Mouse (Mus musculus) spleen, postnatal 36 days (tissue): ENCODE measurements at regions not wholly inside any gene's neighbourhood (a gene's known extent, or its start where the extent isn't known, plus 50 kb on each side); places are given as distances from the start of the nearest gene placed in this dataset.

Experiments used
- DNase-seq, 2 experiments: peaks; one replicate each; pipeline ENCODE4 v3.0.0; 2022; ENCODE audit warnings: low spot score in 2 of 2, mixed read lengths in 1 of 2

DNA sequence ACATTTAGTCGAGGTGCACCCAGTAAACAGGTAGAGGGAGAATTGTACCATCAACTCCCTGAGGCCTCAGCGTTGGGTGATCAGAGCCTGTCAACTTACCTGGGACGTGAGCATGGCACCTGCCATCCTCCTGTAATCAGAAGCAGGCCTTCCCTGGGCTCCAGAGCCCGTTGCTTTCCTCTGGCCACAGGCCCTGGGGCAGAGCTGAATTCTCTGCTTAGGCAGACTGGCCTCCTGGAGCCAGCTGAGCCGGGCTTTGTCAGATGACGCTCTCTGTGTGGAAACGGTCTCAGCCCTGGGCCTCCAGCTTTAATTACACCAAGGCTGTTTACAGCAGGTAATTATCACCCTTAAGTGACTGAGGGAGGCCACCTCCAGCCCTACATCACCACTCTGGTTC lies 92.6 kb upstream of the Pmepa1 start:
- DNase-seq, result no peak

DNA sequence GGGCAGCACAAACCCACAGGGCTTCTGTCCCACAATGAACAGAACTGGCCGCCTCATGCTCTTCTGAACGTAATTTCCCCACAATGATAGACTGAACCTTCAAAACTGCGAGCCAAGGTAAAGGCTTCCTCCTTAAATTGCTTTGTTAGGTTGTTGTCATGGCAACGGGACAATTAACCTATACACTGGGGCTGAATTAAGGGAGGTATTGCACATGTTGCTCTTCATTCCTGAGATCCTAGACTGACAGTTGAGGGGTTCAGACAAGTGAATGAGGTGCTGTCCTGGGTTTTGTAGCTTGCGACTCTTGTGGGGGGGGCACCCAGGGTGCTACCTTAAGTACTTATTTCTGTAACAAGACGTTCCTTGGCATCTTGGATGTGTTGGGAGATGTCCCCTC lies 100.6 kb upstream of the Pmepa1 start:
- no peak for DNase-seq

GRCm38 (mm10) chr2:173377497-173378257 lies 101.3 kb upstream of the Pmepa1 start:
- DNase-seq, result peak in 1 of 2 experiments; percentile 19

DNA sequence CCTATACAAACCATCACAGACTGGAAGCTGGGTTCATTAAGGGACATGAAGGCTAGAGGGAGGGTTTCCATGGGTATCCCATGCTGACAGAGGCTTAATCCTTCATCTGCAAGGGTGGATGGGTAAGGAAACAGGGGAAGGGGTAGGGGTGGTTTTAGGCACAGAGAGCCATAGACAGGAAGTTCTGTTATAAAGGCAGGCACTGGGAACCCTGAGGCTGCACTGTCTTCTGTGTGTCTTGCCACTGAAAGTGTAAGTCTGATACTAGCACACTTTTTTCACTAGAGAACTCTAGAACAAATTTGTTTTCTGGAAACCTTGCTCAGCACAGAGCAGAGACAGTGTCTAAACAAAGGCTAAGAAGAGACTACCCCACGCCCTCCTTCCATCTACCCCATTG lies 103.4 kb upstream of the Pmepa1 start:
- DNase-seq, result no peak

DNA sequence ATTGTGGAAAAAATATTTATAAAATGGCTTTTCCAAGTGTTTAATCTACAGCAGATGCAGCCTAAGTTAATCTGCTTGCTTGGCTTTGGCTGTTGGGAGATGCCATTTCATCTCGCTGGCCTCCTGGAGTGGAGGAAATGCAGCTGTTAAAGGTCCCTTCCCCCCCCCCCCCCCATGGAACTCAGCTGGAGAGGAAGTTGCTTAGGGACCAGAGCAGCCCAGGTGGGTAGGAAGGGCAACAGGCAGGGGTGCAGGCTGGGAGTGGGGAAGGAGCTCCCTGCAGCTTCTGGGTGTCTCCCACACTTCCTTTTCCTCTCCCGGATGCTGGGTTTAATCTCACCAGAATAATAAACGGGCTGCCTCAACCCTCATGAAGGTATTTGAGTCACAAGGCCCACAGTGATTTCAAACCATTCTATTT lies 104.0 kb upstream of the Pmepa1 start:
- no peak for DNase-seq

DNA sequence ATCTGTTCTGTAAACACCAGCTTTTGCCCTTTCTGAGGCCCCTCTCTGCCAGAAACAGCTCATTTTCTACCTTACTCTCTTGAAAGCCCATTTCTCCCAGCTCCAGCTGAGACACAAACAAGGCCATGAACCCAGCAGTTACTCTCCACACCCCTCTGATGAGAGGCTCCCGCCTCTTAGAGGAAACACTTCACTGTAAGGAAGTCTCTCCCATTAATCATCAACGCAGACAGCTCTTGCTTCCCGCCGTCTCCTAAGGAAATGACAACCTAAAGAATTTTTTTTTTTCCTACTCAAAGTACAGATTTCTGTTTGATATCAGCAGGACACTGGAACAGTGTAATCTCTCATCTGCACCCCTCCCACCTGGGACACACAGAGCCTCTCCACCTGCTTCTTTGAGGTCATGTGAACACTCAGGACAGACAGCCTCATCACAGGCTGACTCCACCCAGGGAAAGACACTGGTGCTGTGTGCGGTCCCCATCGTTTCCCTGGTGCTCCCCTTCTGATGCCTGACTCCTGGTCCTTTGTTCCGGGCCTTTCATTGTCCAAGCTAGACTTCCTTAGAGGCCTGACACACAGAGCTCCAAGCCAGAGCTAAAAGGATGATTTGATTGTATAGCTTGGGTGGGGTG lies 106.0 kb upstream of the Pmepa1 start:
- DNase-seq, result no peak

GRCm38 (mm10) chr2:173384935-173385586 lies 108.7 kb upstream of the Pmepa1 start:
- no peak for DNase-seq

DNA sequence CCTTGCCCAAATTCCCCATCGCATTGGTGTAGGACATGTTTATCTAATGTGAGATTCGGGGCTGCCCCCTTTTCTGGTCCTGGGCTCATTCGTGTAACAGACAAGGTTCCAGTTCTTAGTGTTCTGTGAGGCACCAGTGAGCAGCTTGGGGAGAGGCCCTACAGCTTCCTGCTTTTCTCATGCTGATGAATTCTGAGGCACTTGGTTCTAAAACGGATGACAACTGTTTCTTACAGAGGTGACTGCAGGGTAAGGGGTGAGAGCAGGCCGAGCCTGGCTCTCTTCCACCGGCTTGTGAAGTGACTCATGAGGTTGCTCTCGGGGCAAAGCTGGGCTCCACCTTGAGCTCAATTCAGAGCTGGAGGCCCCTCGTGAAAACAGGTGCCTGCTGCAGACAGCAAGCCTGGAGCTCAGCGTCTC lies 109.4 kb upstream of the Pmepa1 start:
- peak; percentile 78 to 80 for DNase-seq

DNA sequence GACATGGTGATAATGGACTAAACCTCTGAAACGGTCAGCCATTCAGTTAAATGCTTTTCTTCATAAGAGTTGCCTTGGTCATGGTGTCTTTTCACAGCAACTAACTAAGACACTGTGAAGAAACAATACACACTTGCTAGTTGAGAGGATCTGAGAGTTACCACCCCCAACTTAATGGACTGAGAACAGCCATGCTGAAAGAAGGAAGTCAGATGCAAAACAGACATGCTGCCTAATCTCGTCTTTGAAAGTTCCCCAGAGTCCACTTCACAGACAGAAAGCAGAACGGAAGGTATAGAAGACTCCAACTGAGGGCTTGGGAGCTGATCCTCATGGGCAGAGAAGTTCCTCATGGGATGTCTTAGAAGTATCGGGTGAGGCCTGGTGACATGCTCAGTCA lies 111.8 kb upstream of the Pmepa1 start:
- peak; percentile 68 to 74 for DNase-seq

GRCm38 (mm10) chr2:173392557-173393323 lies 116.4 kb upstream of the Pmepa1 start:
- no peak for DNase-seq

DNA sequence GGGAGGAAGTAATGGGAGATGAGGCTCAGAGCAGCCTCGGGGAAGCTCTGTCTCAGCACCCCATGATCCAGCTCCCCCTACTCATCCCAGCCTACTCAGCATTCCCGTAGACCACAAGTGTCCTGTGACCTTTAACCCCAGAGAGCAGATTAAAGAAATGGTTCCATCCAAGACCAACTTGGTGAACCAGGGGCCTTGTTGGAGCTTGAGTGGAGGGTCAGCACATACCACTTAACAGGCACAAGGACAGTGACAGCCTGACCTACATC lies 116.9 kb upstream of the Pmepa1 start:
- DNase-seq, result no peak

GRCm38 (mm10) chr2:173395526-173395925 lies 119.2 kb upstream of the Pmepa1 start:
- no peak for DNase-seq

GRCm38 (mm10) chr2:173397846-173398331 lies 121.6 kb upstream of the Pmepa1 start:
- DNase-seq, result no peak

GRCm38 (mm10) chr2:173405629-173406028 lies 116.8 kb upstream of the 1700021F07Rik start:
- no peak for DNase-seq

- DNase-seq, result no peak
Observed at GRCm38 (mm10) chr2:173406344-173407094, 115.9 kb upstream of the 1700021F07Rik start.

DNA sequence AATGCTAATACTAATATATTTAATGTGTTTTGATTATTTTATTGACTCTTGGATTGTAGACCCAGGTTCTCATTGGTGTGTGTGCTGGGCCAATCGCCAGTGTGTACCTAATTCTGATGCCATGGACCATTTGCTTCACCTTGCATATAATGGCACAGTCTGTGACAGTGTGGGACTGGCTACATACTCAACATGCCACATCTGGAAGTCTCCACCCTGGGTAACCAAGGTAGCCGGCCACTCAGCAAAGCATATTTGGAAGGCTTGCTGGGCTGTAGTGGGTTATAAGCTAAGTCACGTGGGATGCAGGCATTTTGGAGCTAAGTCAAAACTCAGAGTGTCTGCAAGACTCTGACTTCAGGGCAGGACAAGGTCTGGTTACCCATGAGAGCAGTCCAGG lies 115.3 kb upstream of the 1700021F07Rik start:
- DNase-seq, result no peak

DNA sequence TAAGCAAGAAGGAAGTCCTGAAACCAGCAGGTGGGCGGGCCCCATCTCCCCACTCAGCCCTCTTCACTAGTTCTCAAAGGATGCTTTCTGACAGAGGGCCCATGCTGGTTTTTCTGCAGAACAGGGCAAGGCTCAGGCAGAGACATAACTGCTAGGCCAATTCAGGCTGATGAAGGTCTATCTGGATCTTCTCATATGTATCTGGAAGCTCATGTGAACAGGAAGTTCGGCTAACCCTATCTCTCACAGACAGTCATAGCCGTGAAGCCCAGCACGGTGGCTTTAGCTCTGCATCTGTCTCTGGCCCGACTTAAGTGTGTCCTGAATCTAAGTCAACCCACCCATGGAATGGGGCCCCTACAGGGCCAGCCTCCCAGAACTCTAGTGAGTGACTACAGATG lies 113.7 kb upstream of the 1700021F07Rik start:
- DNase-seq, result peak; percentile 42 to 62

DNA sequence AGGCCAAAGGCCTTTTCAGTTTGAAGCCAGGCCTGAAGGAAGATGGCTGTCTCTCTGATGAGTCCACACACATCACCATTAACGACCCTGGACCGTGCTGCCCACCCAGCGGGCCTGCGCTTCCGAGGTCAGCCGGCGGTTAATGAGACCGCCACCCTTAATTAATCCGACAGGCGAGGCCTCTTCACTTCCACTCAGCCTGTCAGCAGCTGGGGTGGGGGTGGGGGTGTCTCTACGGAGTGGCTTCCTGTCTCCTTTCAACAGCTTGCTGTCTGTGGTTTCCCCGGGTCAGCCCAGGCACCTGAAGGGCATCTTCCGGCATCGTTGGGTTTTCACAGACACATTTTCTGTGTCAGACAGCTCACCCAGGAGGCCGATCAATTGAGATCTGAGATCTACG lies 113.0 kb upstream of the 1700021F07Rik start:
- DNase-seq, result peak; percentile 83 to 86

GRCm38 (mm10) chr2:173413906-173414656 lies 108.3 kb upstream of the 1700021F07Rik start:
- no peak for DNase-seq

- no peak for DNase-seq
Observed at GRCm38 (mm10) chr2:173415429-173415828, 107.0 kb upstream of the 1700021F07Rik start.

DNA sequence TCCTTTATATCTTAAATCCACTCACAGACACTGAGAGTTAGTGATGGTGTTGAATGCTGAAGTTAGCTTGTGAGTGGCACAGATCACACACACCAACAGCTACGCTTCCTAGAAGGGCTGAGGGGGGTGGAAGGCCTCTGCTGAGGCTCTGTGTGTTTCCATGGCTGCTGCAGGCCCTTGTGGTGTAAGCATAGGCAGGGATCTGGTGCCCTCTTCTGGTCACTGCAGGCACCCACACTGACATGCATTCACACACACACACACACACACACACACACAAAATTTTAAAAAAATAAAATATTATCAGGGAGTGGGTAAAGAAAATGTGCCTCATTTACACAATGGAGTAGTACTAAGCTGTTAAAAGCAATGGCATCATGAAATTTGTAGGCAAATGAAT lies 105.5 kb upstream of the 1700021F07Rik start:
- no peak for DNase-seq
